Mouse (Mus musculus) testis, postnatal 14 days (tissue): ENCODE measurements around the gene Tmem128.

Source experiments
- DNase-seq: peaks from one replicate; pipeline ENCODE4 v3.0.0; 2021; ENCODE audit warnings: low spot score

The Tmem128 gene

DNA sequence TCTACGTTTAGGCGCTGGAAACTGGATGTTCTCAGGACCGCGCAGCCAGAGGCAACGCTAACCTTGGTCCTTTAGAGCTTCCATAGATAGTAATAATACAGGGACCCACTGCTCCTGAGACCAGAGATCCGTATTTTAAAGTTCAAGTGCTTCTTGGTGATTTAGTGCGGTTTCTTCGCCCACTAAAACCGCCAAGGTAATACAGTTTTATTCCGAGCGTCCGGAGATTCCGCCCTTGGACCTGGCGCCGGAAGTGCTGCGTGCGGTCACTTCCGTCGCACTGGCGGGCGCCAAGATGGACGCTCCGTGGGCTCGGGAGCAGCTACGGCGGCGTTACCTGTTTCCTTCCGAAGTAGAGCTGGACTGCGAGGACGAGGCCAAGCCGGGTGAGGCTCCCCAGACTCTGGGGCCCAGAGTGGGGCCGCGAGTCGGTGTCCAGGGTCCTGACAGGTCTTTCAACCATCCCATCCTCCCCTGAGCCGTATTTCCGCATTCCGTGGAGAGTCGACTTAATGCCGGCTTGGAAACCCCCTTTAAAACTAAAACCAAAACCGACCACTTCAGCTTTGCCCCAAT lies at the start of gene Tmem128:
Gene Tmem128, plus strand, starts transcription at position 79 of the 576 bp plus-strand sequence.
- DNase-seq, result peak; percentile 68

DNA sequence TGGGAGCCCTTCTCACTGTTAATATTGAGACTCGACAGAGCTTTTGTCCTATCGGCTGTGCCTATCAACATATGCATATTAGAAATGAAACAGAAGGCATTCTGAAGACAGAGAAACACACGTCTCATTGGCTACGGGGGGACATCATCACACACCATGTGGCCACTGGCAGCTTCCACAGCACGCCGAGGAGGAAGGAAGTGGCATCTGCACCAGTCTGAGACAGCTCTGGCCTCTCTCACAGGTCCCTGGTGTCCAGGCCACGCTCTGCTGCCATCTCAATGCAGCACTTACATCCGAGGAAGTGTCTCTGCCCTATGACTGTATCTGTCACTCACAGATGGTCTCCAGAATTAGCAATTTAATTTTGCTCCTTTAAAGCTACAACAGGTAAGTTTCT lies 48.3 kb upstream of the Tmem128 start:
- no peak for DNase-seq

DNA sequence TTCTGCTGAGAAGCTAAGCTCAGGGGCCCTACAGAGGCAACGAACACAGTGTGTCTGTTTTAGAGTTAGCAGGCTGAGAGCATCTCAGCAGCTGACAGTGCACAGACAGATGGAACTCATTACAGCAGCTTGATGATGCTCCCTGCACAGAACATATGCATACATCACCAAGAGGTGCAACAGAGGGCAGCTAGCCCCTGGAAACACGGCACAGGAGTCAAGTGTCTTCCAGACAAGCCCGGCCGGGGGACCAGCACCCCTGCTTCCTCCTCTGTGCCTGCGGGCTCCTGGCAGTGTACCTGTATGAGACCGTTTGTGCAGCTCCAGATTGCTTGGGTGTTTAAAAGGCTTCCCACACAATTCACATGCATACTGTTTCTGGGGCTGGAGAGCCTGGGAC lies 47.0 kb upstream of the Tmem128 start:
- DNase-seq, result no peak

- no peak for DNase-seq
Observed at GRCm38 (mm10) chr5:38219771-38220307, 40.1 kb upstream of the Tmem128 start.

DNA sequence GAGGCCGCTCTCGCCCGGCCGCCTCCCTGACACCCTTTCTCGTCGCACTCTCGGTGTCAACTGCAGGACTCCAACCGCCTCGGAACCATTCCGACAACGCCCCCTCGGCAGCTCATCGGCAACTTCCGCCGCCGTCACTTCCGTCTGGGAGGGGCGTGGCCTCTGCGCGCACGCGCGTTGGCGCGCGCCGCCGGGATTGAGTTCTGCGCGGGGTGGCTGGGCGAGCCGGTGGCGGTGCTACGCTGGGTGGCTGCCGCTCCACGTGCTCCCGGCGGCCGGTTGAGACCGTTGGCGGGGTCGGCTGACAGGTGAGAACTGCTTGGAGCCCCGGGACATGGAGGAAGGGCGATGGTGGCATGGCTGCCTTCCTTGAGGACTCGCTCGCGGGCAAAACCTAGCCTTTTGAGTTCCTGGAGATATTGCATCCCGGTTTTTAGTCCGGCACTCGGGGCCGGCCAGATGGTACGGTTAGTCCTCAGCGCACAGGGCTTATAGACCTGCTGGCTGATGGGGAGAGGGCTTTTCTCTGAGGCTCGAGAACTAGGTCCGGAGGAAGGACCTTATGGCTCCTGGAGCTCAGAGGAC lies 39.6 kb upstream of the Tmem128 start, which contains the start of the genes Zbtb49 and Lyar:
Gene Zbtb49, minus strand, starts transcription at position 130 of the 585 bp plus-strand sequence.
Gene Lyar, plus strand, starts transcription at position 143 of the 585 bp plus-strand sequence.
- peak; percentile 91 for DNase-seq

GRCm38 (mm10) chr5:38235422-38235821 lies 24.6 kb upstream of the Tmem128 start:
- DNase-seq, result no peak

- no peak for DNase-seq
Observed at GRCm38 (mm10) chr5:38236627-38237026, 23.4 kb upstream of the Tmem128 start.

GRCm38 (mm10) chr5:38240727-38241472 lies 19.1 kb upstream of the Tmem128 start:
- no peak for DNase-seq

- no peak for DNase-seq
Observed at GRCm38 (mm10) chr5:38241473-38241834, 18.5 kb upstream of the Tmem128 start.

- no peak for DNase-seq
Observed at GRCm38 (mm10) chr5:38241966-38242365, 18.0 kb upstream of the Tmem128 start.

- DNase-seq, result no peak
Observed at GRCm38 (mm10) chr5:38255195-38255594, 4.8 kb upstream of the Tmem128 start.

DNA sequence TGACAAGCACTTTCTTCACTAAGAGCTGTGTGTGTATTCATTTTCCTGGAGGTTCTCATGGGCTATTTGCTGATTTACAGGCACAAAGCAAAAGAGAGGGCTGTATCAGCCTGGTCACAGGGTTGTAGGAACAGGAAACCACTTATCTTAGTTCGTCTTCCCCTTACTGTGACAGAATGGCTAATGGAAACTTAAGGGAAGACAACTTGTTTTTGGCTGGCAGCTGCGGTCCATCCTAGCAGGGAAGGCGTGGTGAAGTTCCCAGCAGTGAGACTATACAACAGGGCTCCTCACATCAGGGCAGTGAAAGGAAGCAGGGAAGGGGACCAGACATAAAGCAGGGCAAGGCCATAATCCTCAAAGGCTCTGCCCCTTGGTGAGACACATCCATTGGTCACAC lies 4.3 kb upstream of the Tmem128 start:
- DNase-seq, result no peak

DNA sequence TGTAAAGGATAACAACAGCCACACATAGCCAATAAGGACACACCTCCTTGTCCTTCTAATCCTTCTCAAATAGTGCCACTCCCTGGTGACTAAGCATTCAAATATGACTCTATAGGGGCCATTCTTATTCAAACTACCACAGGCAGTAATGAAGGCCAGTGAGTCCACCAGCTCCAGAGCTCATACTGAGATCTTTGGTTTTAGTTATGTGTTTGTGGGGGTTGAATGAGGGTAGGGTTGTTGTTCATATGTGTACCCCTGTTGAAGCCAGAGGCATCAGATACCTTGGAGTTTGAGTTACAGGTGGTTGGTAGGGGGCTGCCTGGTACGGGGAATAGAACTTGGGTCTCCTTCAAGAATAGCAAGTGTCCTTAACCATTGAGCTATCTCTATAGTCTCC lies 3.4 kb upstream of the Tmem128 start:
- no peak for DNase-seq

DNA sequence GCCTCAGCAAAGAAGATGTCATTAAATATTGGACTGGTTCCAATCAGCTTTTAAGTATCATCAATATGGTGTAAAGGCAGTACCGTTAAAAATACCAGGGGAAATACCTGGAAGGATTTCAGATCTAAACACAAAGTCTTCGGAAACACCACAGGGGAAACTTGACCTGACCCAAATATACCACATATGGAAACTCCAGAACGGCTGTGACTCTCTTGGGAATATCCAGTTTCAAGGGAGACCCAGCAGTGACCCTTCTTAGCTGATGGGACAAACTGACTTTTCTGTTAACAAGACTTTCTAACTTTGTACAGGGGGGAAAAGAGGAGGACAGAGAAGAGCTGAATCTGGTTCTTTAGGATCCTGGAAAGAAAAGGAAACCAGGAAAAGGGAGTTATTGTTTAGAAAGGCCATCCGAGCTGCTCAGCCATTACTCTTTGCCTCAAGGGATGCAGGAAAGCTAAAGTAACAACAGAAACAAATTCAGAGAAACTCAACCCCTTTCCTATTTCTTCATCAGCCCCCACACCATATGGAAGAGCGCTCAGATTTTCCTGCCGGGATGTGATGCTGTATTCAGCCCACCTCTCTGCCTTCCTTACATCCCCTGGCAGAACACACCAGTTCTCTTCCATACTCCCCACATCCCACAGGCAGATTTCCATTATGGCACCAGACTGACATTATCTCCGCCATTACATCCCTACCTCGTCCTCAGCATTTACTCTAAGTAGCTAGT lies 1.8 kb upstream of the Tmem128 start:
- no peak for DNase-seq

GRCm38 (mm10) chr5:38258773-38259146 lies 1.2 kb upstream of the Tmem128 start:
- DNase-seq, result no peak

DNA sequence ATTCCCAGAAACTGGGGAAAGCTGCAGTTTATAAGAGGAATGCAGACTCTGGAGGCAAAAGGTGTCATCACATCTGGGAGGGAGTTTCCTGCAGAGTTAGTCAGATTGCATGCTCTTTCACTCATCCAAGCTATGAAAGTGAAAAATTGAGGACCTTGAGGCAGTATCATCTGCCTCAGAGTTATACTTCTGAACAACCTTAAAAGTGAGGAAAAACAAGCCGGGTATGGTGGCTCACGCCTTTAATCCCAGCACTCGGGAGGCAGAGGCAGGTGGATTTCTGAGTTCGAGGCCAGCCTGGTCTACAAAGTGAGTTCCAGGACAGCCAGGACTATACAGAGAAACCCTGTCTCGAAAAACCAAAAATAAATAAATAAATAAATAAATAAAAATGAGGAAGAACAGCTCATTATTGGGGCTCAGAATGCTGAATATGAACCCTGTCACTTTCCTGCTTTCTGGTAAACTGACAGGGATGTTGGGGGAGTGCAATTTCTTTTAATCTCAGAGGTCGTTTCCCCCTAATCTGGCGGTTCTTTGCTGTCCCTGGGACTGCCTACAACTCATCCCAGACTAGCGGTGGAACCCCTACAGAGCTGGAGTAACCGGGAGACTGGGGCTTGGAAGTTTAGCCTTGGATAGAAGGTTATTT lies 404 bp upstream of the Tmem128 start:
- DNase-seq, result no peak

GRCm38 (mm10) chr5:38270942-38271341 lies 11.0 kb downstream of the Tmem128 start:
- DNase-seq, result no peak

DNA sequence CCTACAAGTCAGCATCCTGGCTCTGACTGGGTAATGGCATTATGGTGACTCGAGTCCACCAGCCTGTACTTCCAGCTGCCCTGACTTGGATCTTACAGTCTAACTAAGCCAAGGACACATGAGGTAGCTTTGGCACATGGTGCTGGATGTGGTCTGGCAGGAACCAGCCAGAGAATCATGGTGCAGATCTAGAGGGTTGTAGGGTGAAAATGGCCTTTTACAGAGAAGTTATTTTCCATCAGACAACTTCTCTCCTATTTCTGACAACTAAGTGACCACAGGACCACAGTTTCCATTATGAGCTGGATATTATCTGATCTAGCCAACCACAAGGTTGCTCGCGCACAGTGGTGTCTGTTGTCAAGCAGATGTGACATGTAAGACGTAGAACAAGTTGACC lies 13.8 kb downstream of the Tmem128 start:
- no peak for DNase-seq

- no peak for DNase-seq
Observed at GRCm38 (mm10) chr5:38275771-38276170, 15.8 kb downstream of the Tmem128 start, which contains the start of gene Otop1. Gene Otop1 (plus strand): TSS chr5:38275972.

GRCm38 (mm10) chr5:38276451-38276850 lies 16.5 kb downstream of the Tmem128 start:
- DNase-seq, result no peak

- peak; percentile 15 for DNase-seq
Observed at GRCm38 (mm10) chr5:38277098-38277866, 17.3 kb downstream of the Tmem128 start.
